Mouse (Mus musculus): ENCODE results near the gene Cntn4. TPM values are rescaled to one million over a fixed set of nuclear protein-coding genes. Genes with fewer than 3 reads are reported as not detected.
A peak's percentile ranks its signal among the peaks of the same experiment; 100 is the strongest.

Cntn4 gene
- polyA plus RNA-seq, 2 experiments, result 0.02 TPM; not detected in 1

- 31% methylated on average over 9 of the region's 9 CpGs for WGBS (ENCODE audit: insufficient replicate concordance)
- Histone ChIP-seq H3K27me3 (ENCODE audit: control insufficient read depth, insufficient read depth, low read length) (no peaks in the 10 kb centered on the region), H3K4me3 (ENCODE audit: insufficient read depth in 1 of 2, low read depth in 2 of 2, low read length in 2 of 2) (no peak overlapping the region), H3K4me2 (ENCODE audit: low read depth) (no peak overlapping the region), H3K36me3 (replicated peaks; ENCODE audit: control insufficient read depth, insufficient read depth, low read depth) (no peaks in the 10 kb centered on the region), H3K4me1 (replicated peaks; ENCODE audit: control insufficient read depth in 2 of 2, insufficient read depth in 2 of 2, low read length in 1 of 2) (no peaks in the 10 kb centered on the region), H3K9ac (replicated peaks) (no peak overlapping the region), H3K9me3 (ENCODE audit: control insufficient read depth, low read length) (no peaks in the 10 kb centered on the region), H3K27ac (no peak overlapping the region)
- no peak for ATAC-seq (ENCODE audit: insufficient read depth)
- DNase-seq (ENCODE audit: low read depth in 3 of 3, low spot score in 3 of 3), result no peak
- TF ChIP-seq EP300 (IDR thresholded peaks at IDR 0.05; ENCODE audit: low read depth) (no peak), CTCF (IDR thresholded peaks at IDR 0.05; ENCODE audit: low read depth) (no peak)
These were observed 916.3 kb downstream of the Cntn4 start for GRCm38 (mm10) chr6:106593756-106594155.

DNA sequence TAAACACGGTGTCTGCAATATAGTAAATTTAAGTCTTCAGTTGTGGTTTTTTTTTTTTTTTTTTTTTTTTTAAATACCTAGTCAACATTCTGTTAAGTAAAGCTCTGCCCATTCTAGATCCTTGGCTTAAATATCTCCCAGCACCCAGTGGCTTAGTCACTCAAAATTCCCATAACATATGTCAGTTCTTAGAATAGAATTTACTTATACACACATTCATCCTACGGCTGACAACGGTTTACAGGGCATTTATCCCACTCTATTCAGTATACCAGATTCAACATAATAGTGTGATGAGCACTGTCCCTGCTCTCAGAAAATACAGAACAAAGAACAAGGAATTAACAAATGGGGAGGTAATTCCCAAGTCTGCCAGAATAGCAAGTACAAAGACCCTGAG lies 939.6 kb downstream of the Cntn4 start:
- no peak overlapping the region for H3K27ac ChIP-seq
- H3K4me3 ChIP-seq (ENCODE audit: insufficient read depth in 1 of 2, low read depth in 2 of 2, low read length in 2 of 2), result no peak overlapping the region
- no peaks in the 10 kb centered on the region for H3K36me3 ChIP-seq (replicated peaks; ENCODE audit: control insufficient read depth, insufficient read depth, low read depth)
- no peaks in the 10 kb centered on the region for H3K4me1 ChIP-seq (replicated peaks; ENCODE audit: control insufficient read depth in 2 of 2, insufficient read depth in 2 of 2, low read length in 1 of 2)
- no peak for DNase-seq (ENCODE audit: low read depth in 3 of 3, low spot score in 3 of 3)
- H3K27me3 ChIP-seq (ENCODE audit: control insufficient read depth, insufficient read depth, low read length), result no peaks in the 10 kb centered on the region
- no peak overlapping the region for H3K9ac ChIP-seq (replicated peaks)
- no peaks in the 10 kb centered on the region for H3K9me3 ChIP-seq (ENCODE audit: control insufficient read depth, low read length)
- whole genome bisulfite sequencing (ENCODE audit: insufficient replicate concordance), result 78% methylated on average over 3 of the region's 3 CpGs
- H3K4me2 ChIP-seq (ENCODE audit: low read depth), result no peak overlapping the region
- no peak for ATAC-seq (ENCODE audit: insufficient read depth)
- TF ChIP-seq CTCF (IDR thresholded peaks at IDR 0.05; ENCODE audit: low read depth), result no peak
- no peak for TF ChIP-seq EP300 (IDR thresholded peaks at IDR 0.05; ENCODE audit: low read depth)

DNA sequence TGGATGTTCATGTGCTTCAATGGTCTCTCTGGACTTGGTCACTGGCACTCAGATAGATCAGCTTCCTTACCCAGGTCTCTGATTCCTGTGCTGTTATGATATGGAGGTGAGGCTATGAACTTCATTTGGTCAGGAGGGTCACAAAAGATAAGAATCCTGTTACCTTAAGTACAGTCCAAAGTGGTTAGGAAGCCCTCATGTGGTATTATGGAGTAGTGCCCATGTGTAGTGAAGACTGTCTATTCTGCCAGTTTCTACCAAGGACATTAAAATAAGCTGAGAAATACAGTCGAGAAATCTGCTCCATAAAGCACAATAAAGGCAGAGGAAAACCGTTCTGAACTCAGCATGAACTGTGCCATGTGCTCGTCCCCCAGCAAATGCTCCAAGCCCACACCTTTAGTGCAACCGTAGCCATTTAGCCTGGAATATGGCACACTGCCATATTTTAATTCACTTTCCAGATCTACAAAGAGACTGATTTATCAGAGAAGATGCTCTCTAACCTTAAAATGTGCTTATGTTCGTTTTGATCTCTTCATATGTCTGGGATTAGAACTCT lies 943.8 kb downstream of the Cntn4 start:
- Histone ChIP-seq H3K36me3 (replicated peaks; ENCODE audit: control insufficient read depth, insufficient read depth, low read depth) (no peaks in the 10 kb centered on the region), H3K4me1 (replicated peaks; ENCODE audit: control insufficient read depth in 2 of 2, insufficient read depth in 2 of 2, low read length in 1 of 2) (no peaks in the 10 kb centered on the region), H3K9ac (replicated peaks) (no peak overlapping the region), H3K27me3 (ENCODE audit: control insufficient read depth, insufficient read depth, low read length) (no peaks in the 10 kb centered on the region), H3K9me3 (ENCODE audit: control insufficient read depth, low read length) (no peaks in the 10 kb centered on the region), H3K4me2 (ENCODE audit: low read depth) (no peak overlapping the region), H3K27ac (no peak overlapping the region), H3K4me3 (ENCODE audit: insufficient read depth in 1 of 2, low read depth in 2 of 2, low read length in 2 of 2) (no peak overlapping the region)
- no peak for DNase-seq (ENCODE audit: low read depth in 3 of 3, low spot score in 3 of 3)
- WGBS (ENCODE audit: insufficient replicate concordance), result 48% methylated on average over 5 of the region's 5 CpGs
- TF ChIP-seq EP300 (IDR thresholded peaks at IDR 0.05; ENCODE audit: low read depth) (no peak), CTCF (IDR thresholded peaks at IDR 0.05; ENCODE audit: low read depth) (no peak)
- no peak for ATAC-seq (ENCODE audit: insufficient read depth)

GRCm38 (mm10) chr6:106643026-106643425 lies 965.6 kb downstream of the Cntn4 start:
- 59% methylated on average over 3 of the region's 3 CpGs for WGBS (ENCODE audit: insufficient replicate concordance)
- H3K4me1 ChIP-seq (replicated peaks; ENCODE audit: control insufficient read depth in 2 of 2, insufficient read depth in 2 of 2, low read length in 1 of 2), result no peaks in the 10 kb centered on the region
- no peak overlapping the region for H3K27ac ChIP-seq
- H3K36me3 ChIP-seq (replicated peaks; ENCODE audit: control insufficient read depth, insufficient read depth, low read depth), result no peaks in the 10 kb centered on the region
- TF ChIP-seq EP300 (IDR thresholded peaks at IDR 0.05; ENCODE audit: low read depth), result no peak
- no peak for TF ChIP-seq CTCF (IDR thresholded peaks at IDR 0.05; ENCODE audit: low read depth)
- no peak overlapping the region for H3K4me2 ChIP-seq (ENCODE audit: low read depth)
- no peak for ATAC-seq (ENCODE audit: insufficient read depth)
- no peaks in the 10 kb centered on the region for H3K27me3 ChIP-seq (ENCODE audit: control insufficient read depth, insufficient read depth, low read length)
- no peaks in the 10 kb centered on the region for H3K9me3 ChIP-seq (ENCODE audit: control insufficient read depth, low read length)
- no peak for DNase-seq (ENCODE audit: low read depth in 3 of 3, low spot score in 3 of 3)
- no peak overlapping the region for H3K4me3 ChIP-seq (ENCODE audit: insufficient read depth in 1 of 2, low read depth in 2 of 2, low read length in 2 of 2)
- no peak overlapping the region for H3K9ac ChIP-seq (replicated peaks)

- ATAC-seq (ENCODE audit: insufficient read depth), result no peak
- Histone ChIP-seq H3K4me2 (ENCODE audit: low read depth) (no peak overlapping the region), H3K36me3 (replicated peaks; ENCODE audit: control insufficient read depth, insufficient read depth, low read depth) (no peaks in the 10 kb centered on the region), H3K27ac (no peak overlapping the region), H3K27me3 (ENCODE audit: control insufficient read depth, insufficient read depth, low read length) (no peaks in the 10 kb centered on the region), H3K9me3 (ENCODE audit: control insufficient read depth, low read length) (no peaks in the 10 kb centered on the region), H3K9ac (replicated peaks) (no peak overlapping the region), H3K4me3 (ENCODE audit: insufficient read depth in 1 of 2, low read depth in 2 of 2, low read length in 2 of 2) (no peak overlapping the region), H3K4me1 (replicated peaks; ENCODE audit: control insufficient read depth in 2 of 2, insufficient read depth in 2 of 2, low read length in 1 of 2) (no peaks in the 10 kb centered on the region)
- DNase-seq (ENCODE audit: low read depth in 3 of 3, low spot score in 3 of 3), result no peak
- WGBS (ENCODE audit: insufficient replicate concordance), result 30% methylated on average over 5 of the region's 5 CpGs
- TF ChIP-seq EP300 (IDR thresholded peaks at IDR 0.05; ENCODE audit: low read depth) (no peak), CTCF (IDR thresholded peaks at IDR 0.05; ENCODE audit: low read depth) (peak; percentile 7; the same call in 1 of the 2 replicates)
These were observed 968.2 kb downstream of the Cntn4 start for GRCm38 (mm10) chr6:106645496-106646211.

All from liver, embryonic 14.5 days (tissue).